Mouse (Mus musculus) neural tube, embryonic 13.5 days (tissue): ENCODE data around the gene Oxa1l. TPM values are rescaled to one million over a fixed set of nuclear protein-coding genes. Genes with fewer than 3 reads are reported as not detected.

Experiments used
- ATAC-seq: fragments of 200-750 bp; cut with Nextera tagmentation; 2 replicates; pipeline ENCODE4 v1.8.0; 2017; ENCODE audit warnings: low read depth, mild to moderate bottlenecking, moderate TSS enrichment, moderate library complexity
- H3K27ac ChIP-seq: fragments of 300-500 bp; sonication (generic); replicated peaks from 2 replicates; pipeline ENCODE4 v1.5.1; 2015; ENCODE audit warnings: moderate library complexity, mild to moderate bottlenecking, inconsistent platforms
- H3K27me3 ChIP-seq: fragments of 300-500 bp; sonication (generic); 2 replicates; pipeline ENCODE4 v1.6.1; 2015; ENCODE audit warnings: mild to moderate bottlenecking, inconsistent platforms
- H3K36me3 ChIP-seq: fragments of 300-500 bp; sonication (generic); 2 replicates; pipeline ENCODE4 v1.6.1; 2015; ENCODE audit warnings: mild to moderate bottlenecking, inconsistent platforms
- H3K4me1 ChIP-seq: fragments of 300-500 bp; sonication (generic); replicated peaks from 2 replicates; pipeline ENCODE4 v1.6.1; 2015; ENCODE audit warnings: inconsistent platforms
- H3K4me2 ChIP-seq: fragments of 300-500 bp; sonication (generic); 2 replicates; pipeline ENCODE4 v1.6.1; 2015; ENCODE audit warnings: inconsistent platforms, mild to moderate bottlenecking, moderate library complexity
- H3K4me3 ChIP-seq: fragments of 300-500 bp; sonication (generic); 2 replicates; pipeline ENCODE4 v1.5.1; 2015; ENCODE audit warnings: mild to moderate bottlenecking, inconsistent platforms
- H3K9ac ChIP-seq: fragments of 300-500 bp; sonication (generic); 2 replicates; pipeline ENCODE4 v1.6.1; 2015; ENCODE audit warnings: moderate library complexity, mild to moderate bottlenecking, inconsistent platforms
- H3K9me3 ChIP-seq: fragments of 300-500 bp; sonication (generic); 2 replicates; pipeline ENCODE4 v1.6.1; 2016; ENCODE audit warnings: inconsistent platforms
- WGBS: fragments of 180-500 bp; shearing (Covaris S2); methylation state at CpG from one replicate; pipeline ENCODE4 v1.1.7; 2015; 5-methylcytosine and 5-hydroxymethylcytosine counted together
- polyA plus RNA-seq: library from polyadenylated mRNA; unstranded; fragments of >200 nt; fragmentation: Nextera tagmentation; extraction: Ambion mirVana; gene quantifications from 2 replicates; pipeline ENCODE4 v1.2.1, GENCODE M21; 2015

Gene Oxa1l
- polyA plus RNA-seq, 1 experiment from 2014 or later = 52.6 TPM

GRCm38 (mm10) chr14:54415241-54416020 is 54.8 kb downstream of the Oxa1l start:
- Histone ChIP-seq H3K27me3 (peaks cover 40% of the 10 kb centered on the region), H3K9ac (no peak overlapping the region), H3K27ac (no peak overlapping the region), H3K4me2 (no peak overlapping the region), H3K4me1 (peaks cover 16% of the 10 kb centered on the region), H3K4me3 (no peak overlapping the region), H3K36me3 (no peaks in the 10 kb centered on the region), H3K9me3 (no peaks in the 10 kb centered on the region)
- 9% methylated on average over 13 of the region's 13 CpGs for WGBS
- no peak for ATAC-seq

- no peak for ATAC-seq
- Histone ChIP-seq H3K4me2 (no peak overlapping the region), H3K27me3 (peaks cover 40% of the 10 kb centered on the region), H3K9ac (no peak overlapping the region), H3K36me3 (no peaks in the 10 kb centered on the region), H3K9me3 (no peaks in the 10 kb centered on the region), H3K27ac (no peak overlapping the region), H3K4me1 (peaks cover 16% of the 10 kb centered on the region), H3K4me3 (no peak overlapping the region)
- 23% methylated on average over 5 of the region's 5 CpGs for WGBS
Observed at GRCm38 (mm10) chr14:54416229-54416775, 55.7 kb downstream of the Oxa1l start.

GRCm38 (mm10) chr14:54416830-54417229 is 56.2 kb downstream of the Oxa1l start:
- Histone ChIP-seq H3K36me3 (no peaks in the 10 kb centered on the region), H3K27me3 (peaks cover 40% of the 10 kb centered on the region), H3K27ac (no peak overlapping the region), H3K4me3 (no peak overlapping the region), H3K9ac (no peak overlapping the region), H3K9me3 (no peaks in the 10 kb centered on the region), H3K4me1 (peaks cover 16% of the 10 kb centered on the region), H3K4me2 (no peak overlapping the region)
- 64% methylated on average over 4 of the region's 4 CpGs for WGBS
- no peak for ATAC-seq

- Histone ChIP-seq H3K4me3 (no peak within 1 kb of the TSS), H3K27ac (no peak within 1 kb of the TSS), H3K4me1 (peaks cover 16% of the 10 kb centered on the region), H3K27me3 (peaks cover 40% of the 10 kb centered on the region), H3K9me3 (no peaks in the 10 kb centered on the region), H3K36me3 (no peaks in the 10 kb centered on the region), H3K4me2 (peak within 1 kb of the TSS; percentile 21), H3K9ac (no peak within 1 kb of the TSS)
- 7% methylated on average over 19 of the region's 19 CpGs for WGBS
- no peak for ATAC-seq
Observed at GRCm38 (mm10) chr14:54417623-54418081, 57.0 kb downstream of the Oxa1l start, which contains the start of gene Slc7a7. Gene Slc7a7 (minus strand): TSS chr14:54417780.

Other genes starting within 250 kb of the Oxa1l start
- 416 and 437 TPM in 2 replicates for gene Dad1, start 106.7 kb upstream of the Oxa1l start, polyA plus RNA-seq
- 60.4 and 72.4 TPM in 2 replicates for gene Abhd4, start 106.6 kb upstream of the Oxa1l start, polyA plus RNA-seq
- gene Olfr49, start 75.9 kb upstream of the Oxa1l start, polyA plus RNA-seq = not detected in 2 replicates
- gene Slc7a7, start 56.9 kb downstream of the Oxa1l start, polyA plus RNA-seq = 6.7 and 7.9 TPM in 2 replicates
- 209 and 275 TPM in 2 replicates for gene Mrpl52, start 66.1 kb downstream of the Oxa1l start, polyA plus RNA-seq
- gene Mmp14, start 70.8 kb downstream of the Oxa1l start, polyA plus RNA-seq = 52.7 and 65.4 TPM in 2 replicates
- 30.1 and 32.7 TPM in 2 replicates for gene Lrp10, start 103.3 kb downstream of the Oxa1l start, polyA plus RNA-seq
- gene Rem2, start 115.3 kb downstream of the Oxa1l start, polyA plus RNA-seq = 47.8 and 51.3 TPM in 2 replicates
- gene Prmt5, start 156.7 kb downstream of the Oxa1l start, polyA plus RNA-seq = 91.6 and 95.0 TPM in 2 replicates
- 26.3 and 28.6 TPM in 2 replicates for gene Haus4, start 193.8 kb downstream of the Oxa1l start, polyA plus RNA-seq
- gene Ajuba, start 216.7 kb downstream of the Oxa1l start, polyA plus RNA-seq = 11.3 and 15.5 TPM in 2 replicates
- 7.6 and 8.3 TPM in 2 replicates for gene 4931414P19Rik, start 245.2 kb downstream of the Oxa1l start, polyA plus RNA-seq